Mouse (Mus musculus) gastrocnemius, postnatal 25 days (tissue): ENCODE results near the gene Homez. TPM values are rescaled to one million over a fixed set of nuclear protein-coding genes. Genes with fewer than 3 reads are reported as not detected.

Experiments used
- DNase-seq: peaks from one replicate; pipeline ENCODE4 v3.0.0; 2022
- total RNA-seq, 2 experiments: library from RNA; stranded (reverse); gene quantifications; 1 replicate in 1 of 2; 2 replicates in 1 of 2; pipeline ENCODE4 v1.2.3; 2021

The Homez gene
- total RNA-seq, 2 experiments from 2014 or later = 3.3 to 4.5 TPM

DNA sequence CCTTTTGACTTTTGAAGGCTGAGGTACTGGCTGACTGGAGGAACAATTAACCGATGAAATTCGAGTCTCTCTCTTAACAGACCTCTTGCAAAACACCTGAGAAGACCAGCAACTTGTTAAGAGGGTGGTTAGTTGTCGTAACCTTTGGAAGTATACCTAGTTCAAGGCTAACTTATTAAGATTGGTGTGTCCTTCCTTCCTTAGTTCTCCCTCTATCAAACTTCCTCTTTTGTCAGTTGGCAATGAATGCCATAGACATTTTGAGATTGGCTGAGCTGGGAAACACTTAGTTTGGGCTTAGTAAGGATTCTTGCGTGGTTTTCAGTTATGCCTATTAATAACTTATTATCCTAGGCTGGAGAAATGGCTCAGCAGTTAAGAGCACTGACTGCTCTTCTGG lies 2.7 kb downstream of the Homez start:
- DNase-seq = no peak

- DNase-seq = no peak
Measured at GRCm38 (mm10) chr14:54866936-54867335, 3.8 kb downstream of the Homez start.

GRCm38 (mm10) chr14:54866268-54866667 lies 4.5 kb downstream of the Homez start:
- DNase-seq = no peak

DNA sequence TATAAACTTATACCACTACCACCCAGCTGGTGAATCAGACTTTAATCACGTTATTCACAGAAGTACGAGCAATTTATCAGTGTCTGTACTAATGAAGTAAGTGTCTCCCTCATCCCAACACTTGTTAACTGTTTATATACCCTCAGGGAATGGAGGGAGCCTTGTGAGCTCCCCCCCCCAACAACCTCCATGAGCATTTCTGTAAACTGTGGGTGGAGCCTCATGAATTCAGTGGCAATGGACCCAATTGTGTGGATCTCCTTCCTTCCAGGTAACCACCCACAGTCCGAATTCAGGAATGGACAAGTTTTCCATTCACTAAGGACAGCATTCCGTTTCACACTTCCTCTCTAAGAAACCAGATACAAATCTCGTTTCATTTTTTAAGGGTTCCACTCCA lies 5.1 kb downstream of the Homez start:
- DNase-seq = no peak

DNA sequence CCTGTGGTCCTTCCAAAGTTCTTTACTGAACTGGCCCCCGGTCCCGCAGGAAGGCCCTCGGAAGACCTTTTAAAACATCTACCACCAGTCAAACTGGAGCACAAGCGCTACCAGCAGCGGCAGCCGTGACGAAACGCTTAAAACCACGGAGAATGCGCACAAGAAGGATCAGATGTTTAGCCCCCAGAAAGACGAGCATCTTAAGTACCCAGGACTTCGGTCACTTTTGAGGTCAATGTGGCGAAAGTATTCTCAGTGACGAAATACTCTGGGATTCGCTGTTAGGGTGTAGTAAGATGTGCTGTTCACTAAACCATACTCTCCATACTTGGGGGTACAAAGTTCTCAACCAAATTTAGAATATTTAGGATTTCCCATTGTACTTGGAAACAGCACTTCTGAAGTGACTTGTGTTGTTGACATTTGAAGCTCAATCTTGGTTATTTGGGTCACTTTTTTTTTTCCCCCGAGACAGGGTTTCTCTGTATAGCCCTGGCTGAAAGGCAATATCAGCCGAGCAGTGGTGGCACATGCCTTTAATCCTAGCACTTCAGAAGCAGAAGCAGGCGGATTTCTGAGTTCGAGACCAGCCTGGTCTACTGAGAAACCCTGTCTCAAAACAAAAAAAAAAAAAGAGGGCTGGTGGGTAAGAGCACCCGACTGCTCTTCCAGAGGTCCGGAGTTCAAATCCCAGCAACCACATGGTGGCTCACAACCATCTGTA lies 6.3 kb downstream of the Homez start:
- DNase-seq = no peak

DNA sequence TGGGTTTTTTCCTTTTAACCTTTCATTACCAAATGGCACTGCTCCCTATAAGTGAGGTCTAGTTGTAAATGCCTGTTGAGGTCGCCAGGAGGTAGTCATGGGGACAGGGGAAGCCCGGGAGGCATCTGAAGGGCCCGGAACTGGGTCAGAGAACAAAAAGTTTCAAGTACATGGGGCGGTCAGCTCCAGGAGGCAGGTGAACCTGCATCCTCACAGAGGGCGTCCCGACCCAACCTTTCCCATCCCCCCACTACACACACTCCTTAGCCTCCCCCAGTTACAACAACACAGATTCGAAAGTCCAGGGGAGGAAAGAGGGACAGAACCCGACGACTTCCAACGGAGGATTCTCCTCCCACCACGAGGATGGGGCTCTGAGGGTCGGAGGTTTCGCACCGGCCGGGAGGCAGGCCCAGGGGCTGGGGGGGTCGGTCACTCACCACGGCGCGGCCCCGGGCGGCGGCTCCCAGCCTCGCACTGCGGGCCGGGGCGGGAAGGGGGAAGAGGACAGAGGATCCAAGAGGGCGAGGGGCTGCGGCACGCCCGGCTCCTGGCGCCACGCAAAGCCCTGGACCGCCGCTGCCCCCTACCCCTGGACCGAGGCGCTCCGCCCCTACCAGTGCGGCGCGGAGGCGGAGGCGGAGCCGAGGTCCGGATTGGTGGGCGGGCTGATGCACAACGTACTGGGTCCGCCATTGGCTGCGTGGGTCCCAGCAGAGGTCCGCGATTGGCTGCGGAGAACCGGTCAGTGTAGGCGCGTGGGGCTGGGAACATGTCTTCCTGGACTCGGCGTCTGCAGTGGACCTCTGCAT lies 7.1 kb downstream of the Homez start:
- DNase-seq = peak; percentile 90

DNA sequence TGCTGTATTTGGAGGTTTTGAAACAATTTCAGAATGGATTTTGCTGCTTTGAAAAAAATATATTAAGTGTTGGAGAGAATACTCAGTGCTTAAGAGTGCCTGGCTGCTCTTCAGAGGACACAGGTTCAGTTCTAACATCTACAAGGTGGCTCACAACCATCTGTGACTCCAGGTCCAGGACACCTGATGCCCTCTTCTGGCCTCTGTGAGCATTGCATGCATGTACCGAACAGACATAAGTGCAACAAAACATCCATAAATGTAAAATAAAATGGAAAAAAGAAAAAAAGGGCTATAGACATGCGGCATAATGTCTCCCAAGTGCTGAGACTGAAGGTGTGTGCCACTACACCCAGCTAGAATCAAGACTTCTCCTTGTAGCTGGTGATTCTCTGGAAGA lies 10.2 kb downstream of the Homez start:
- DNase-seq = no peak

GRCm38 (mm10) chr14:54857891-54858290 lies 12.9 kb downstream of the Homez start:
- DNase-seq = no peak

- no peak for DNase-seq
Measured at GRCm38 (mm10) chr14:54856703-54857102, 14.1 kb downstream of the Homez start.

DNA sequence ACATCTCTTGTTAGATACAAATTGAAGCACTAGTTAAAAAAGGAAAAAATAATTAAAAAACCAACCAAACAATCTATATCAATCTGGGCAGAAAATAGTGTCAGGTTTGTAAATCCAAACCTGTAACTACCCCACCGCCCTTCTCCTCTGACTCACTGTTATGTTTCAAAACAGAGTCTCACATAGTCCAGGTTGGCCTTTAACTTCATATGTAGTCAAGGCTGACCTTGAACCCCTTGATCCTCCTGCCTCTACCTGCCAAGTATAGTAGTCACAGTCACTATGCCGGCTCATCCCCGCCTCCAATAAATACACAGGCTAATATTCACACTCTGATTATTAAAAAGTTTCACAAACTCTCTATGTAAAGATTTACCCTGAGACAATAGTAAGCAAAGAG lies 15.0 kb downstream of the Homez start:
- DNase-seq = no peak

GRCm38 (mm10) chr14:54843461-54843860 lies 27.3 kb downstream of the Homez start:
- no peak for DNase-seq

GRCm38 (mm10) chr14:54823716-54824115 lies 47.0 kb downstream of the Homez start:
- DNase-seq = no peak

- DNase-seq = no peak
Measured at GRCm38 (mm10) chr14:54822301-54822700, 48.5 kb downstream of the Homez start.

DNA sequence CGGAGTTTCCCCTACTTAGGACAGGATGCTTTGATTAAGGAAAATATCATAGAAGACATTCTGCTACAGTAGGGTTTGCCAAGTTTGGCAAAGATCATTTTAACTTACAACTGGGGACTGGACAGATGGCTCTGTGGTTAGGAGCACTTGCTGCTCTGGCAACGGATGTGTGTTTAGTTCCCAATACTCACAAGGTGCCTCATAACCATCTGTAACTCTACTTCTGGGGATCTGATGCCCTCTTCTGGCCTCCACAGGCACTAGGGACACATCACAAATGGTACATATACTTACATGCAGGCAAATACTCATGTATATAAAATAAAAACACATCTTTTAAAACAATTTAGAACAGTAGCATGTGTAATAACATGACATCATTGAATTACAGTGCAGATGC lies 53.0 kb downstream of the Homez start:
- DNase-seq = no peak

DNA sequence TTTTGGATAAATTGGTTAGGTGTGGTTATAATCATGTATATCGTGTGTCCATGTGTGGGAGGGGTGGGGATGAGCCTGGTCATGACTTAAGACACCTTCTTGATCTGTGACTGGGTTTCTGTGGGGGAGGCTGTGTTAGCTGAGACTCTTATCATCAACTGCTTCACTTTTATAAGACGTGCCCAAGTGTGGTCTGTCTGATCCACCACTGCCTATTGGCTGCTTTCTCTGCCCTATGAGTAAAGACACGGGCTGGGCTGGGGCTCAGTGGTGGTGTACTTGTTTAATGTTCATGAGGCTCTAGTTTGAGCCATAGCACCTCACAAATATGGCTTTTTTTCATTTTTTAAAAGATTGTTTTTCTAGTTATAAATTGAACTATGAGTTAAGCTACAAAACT lies 55.0 kb downstream of the Homez start:
- DNase-seq = no peak

DNA sequence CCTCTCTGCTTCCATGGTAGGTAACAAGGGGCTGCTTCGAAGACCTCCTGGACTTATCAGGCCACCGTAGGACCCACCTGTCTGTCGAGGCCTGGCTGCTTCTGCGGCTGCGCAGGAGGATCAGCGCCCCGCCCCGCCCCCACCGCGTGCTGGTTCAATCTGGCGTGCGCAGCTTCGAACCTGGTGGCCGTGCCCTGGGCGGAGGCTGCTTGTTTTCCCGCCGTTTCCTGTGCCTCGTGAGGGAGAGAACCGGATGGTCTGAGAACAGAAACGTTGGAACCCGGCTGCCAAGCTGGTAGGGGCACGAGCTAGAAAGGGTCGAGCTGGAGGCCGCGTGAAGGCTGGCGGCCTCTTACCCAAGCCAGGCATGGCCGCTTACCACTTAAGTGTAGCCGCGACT lies 56.8 kb downstream of the Homez start, which contains the start of gene Rnf212b:
Gene Rnf212b, plus strand, starts transcription at position 151 of the 400 bp plus-strand sequence.
- no peak for DNase-seq

- no peak for DNase-seq
Measured at GRCm38 (mm10) chr14:54809668-54810033, 61.1 kb downstream of the Homez start.

GRCm38 (mm10) chr14:54808718-54809667 lies 61.8 kb downstream of the Homez start:
- peak; percentile 21 for DNase-seq

DNA sequence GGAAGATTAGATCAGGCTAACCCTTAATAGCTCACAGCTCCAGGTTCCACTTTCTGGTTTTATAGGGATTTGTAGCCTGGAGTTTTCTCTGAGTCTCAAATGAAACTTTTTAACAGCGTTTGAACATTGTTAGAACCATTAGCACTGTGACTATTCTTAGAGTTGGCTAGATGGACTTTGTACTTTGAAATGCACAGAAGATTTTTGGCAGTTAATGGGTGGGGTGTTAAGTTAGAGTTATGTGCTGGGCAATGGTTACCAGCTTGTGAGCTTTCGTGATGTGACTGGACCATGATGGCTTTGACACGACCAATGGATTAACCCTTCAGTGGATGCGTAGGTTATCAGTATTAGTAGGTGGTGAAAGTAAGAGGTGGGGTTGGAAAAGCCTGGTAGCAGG lies 64.6 kb downstream of the Homez start:
- DNase-seq = no peak
